15 mouse cellular contexts compared by ENCODE assay signal in genomic region chr16:76987711-76988110, GRCm38 (mm10).
"Had no signal": no experiment of that assay in that cellular context is flagged by ENCODE, and none has a peak within 500 bp of the region (broad histone marks: within the 10 kb centered on the region; RNA-seq: fewer than 3 reads in every experiment).

No protein-coding gene starts in this region.

- DNase-seq: heart, postnatal 10 days; heart, postnatal 14 days; heart, postnatal 36 days; heart, postnatal 4 days; kidney, adult 11 months; kidney, adult 18-20 months; kidney, adult 2 months; kidney, adult 8-10 months; kidney, adult 9 months; kidney, postnatal 10 days; kidney, postnatal 14 days; kidney, postnatal 36 days; kidney, postnatal 4 days; layer of hippocampus, adult 9-11 months; layer of hippocampus, postnatal 36 days had no signal
